Comparison of ENCODE assay signal across 8 mouse cellular contexts in the genomic region with DNA sequence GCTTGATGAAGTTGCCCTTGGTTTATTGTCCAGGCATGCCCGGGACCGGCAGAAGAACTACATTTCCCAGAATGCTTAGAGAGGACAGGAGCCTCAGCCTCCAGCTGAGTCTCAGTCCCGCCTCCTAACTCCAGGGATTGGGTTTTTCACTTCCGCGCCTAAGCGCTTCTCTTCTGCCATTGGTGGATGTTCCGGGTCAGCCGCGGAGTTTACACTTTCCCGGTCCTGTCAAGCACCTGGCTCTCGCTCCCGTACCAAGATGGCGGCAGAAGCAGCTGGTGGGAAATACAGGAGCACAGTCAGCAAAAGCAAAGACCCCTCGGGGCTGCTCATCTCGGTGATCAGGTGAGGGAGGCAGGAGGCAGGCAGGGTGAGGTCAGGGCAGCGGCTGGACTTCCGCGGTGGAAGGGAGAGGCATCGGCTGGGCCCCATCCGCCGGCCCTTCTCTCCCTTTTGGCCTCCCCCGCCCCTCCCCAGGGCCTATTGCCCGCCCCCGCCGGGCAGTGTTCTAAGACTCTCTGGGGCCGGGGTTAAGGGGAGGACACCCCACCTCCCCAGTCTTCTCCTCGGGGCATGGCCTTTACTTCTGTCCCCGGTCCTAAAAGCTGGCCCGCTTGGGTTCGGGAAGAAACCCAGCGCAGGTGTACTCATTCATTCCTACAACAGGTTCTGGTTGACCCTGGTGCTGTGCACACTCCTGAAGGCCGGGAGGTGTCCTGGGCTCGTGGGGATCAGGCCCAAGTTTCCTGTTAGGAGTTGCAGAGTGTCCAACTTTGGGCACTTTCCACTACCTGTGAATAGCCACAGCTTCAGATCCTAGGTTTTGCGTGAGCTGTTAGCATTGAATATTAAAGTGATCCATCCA. TPM values are rescaled to one million over a fixed set of nuclear protein-coding genes. Genes with fewer than 3 reads are reported as not detected.
DNase-seq lines count a peak whose midpoint lies in the region; ATAC-seq and TF ChIP-seq lines count a peak whose summit lies in the region.

A gene (plus strand): TSS at position 192 of the 865 bp plus-strand sequence.

- peaks cover 2% of the 10 kb centered on the region; the same call in 1 of the 2 replicates for H3K4me1 ChIP-seq in cortical plate, adult 2 months (ENCODE audit: control insufficient read depth, insufficient read depth, low read length)
- peaks cover 46% of the 10 kb centered on the region for H3K4me1 ChIP-seq in megakaryocyte, embryonic 14.5 days

- peak; percentile 100 for ATAC-seq in activated CD4-positive, CD25-positive, alpha-beta regulatory T cell, adult 4 months

- H3K4me3 ChIP-seq in cortical plate, adult 2 months (ENCODE audit: insufficient read depth, low read length), result peak within 1 kb of the TSS; percentile 79
- peak within 1 kb of the TSS; percentile 100 for H3K4me3 ChIP-seq in megakaryocyte, embryonic 14.5 days (replicated peaks)

- H3K27me3 ChIP-seq in megakaryocyte, embryonic 14.5 days (replicated peaks), result no peaks in the 10 kb centered on the region

- peak; percentile 80 for TF ChIP-seq POLR2A in cortical plate, adult 2 months (IDR thresholded peaks at IDR 0.05; ENCODE audit: extremely low read depth, insufficient read depth, low read length)

- no peak within 1 kb of the TSS for H3K27ac ChIP-seq in cortical plate, adult 2 months (ENCODE audit: insufficient read depth, low read length)

- TF ChIP-seq CTCF in cortical plate, adult 2 months (IDR thresholded peaks at IDR 0.05; ENCODE audit: extremely low read depth, insufficient read depth, low read length), result no peak

- H3K36me3 ChIP-seq in megakaryocyte, embryonic 14.5 days (replicated peaks; ENCODE audit: low read length), result peaks cover 18% of the 10 kb centered on the region

- peak; percentile 91 to 92 for DNase-seq in gastrocnemius, adult 8-10 months (ENCODE audit: low spot score in 2 of 2)
- DNase-seq in hindlimb bud, embryonic 11.5 days (ENCODE audit: extremely low spot score, low read depth, low spot score), result peak; percentile 96
- peak; percentile 83 to 96 for DNase-seq in left cerebral cortex, adult 8-10 months (ENCODE audit: low spot score in 2 of 2)
- peak; percentile 98 to 99 for DNase-seq in right cerebral cortex, postnatal 10 days (ENCODE audit: low spot score in 2 of 2)
- DNase-seq in urinary bladder, postnatal 25 days (ENCODE audit: low spot score), result peak; percentile 79

- no peaks in the 10 kb centered on the region for H3K9me3 ChIP-seq in megakaryocyte, embryonic 14.5 days

RNA-seq across cellular contexts. Expression of the gene that starts here (rescaled TPM):
- polyA plus RNA-seq in activated CD4-positive, CD25-positive, alpha-beta regulatory T cell, adult 4 months (2017; shearing (Covaris generic)), result 10 to 100 TPM; 48.1 to 58.9 TPM
- 18.2 and 19.0 TPM in 2 replicates for polyA plus RNA-seq in cortical plate, adult 2 months (2012; rRNA removed)
- 10 to 100 TPM; 44.3 to 49.6 (median 45.2) TPM for total RNA-seq in gastrocnemius, adult 8-10 months (2022)
- 10 to 100 TPM; 76.3 to 80.9 (median 78.7) TPM for total RNA-seq in left cerebral cortex, adult 8-10 months (2022)
- polyA plus RNA-seq in megakaryocyte, embryonic 14.5 days (2012; ENCODE audit: insufficient read depth, low replicate concordance), result 8.4 and 10.5 TPM in 2 replicates
